In genomic region chr1:60875267-60875666, GRCm38 (mm10) we compare ENCODE assay signal across 29 mouse cellular contexts. TPM values are rescaled to one million over a fixed set of nuclear protein-coding genes. Genes with fewer than 3 reads are reported as not detected.
"Had no signal": no experiment of that assay in that cellular context is flagged by ENCODE, and none has a peak within 500 bp of the region (broad histone marks: within the 10 kb centered on the region; RNA-seq: fewer than 3 reads in every experiment).

No protein-coding gene starts in this region.

- H3K27ac ChIP-seq: gastrocnemius, adult 2 months; heart, embryonic 10.5 days; hindbrain, embryonic 10.5 days; hindbrain, embryonic 12.5 days; hindbrain, embryonic 14.5 days; intestine, embryonic 15.5 days; layer of hippocampus, adult 2 months; limb, embryonic 13.5 days; limb, embryonic 15.5 days; liver, embryonic 12.5 days; liver, embryonic 14.5 days had no signal

- DNase-seq: gastrocnemius, adult 2 months; gastrocnemius, postnatal 10 days; gastrocnemius, postnatal 25 days; heart, adult 18-20 months; heart, postnatal 10 days; heart, postnatal 4 days; kidney, adult 18-20 months; kidney, adult 8-10 months; kidney, postnatal 10 days; kidney, postnatal 25 days; kidney, postnatal 4 days; left cerebral cortex, postnatal 4 days had no signal

- H3K36me3 ChIP-seq: heart, embryonic 10.5 days; heart, embryonic 12.5 days; hindbrain, embryonic 10.5 days; hindbrain, embryonic 12.5 days; intestine, embryonic 15.5 days; limb, embryonic 13.5 days; limb, embryonic 15.5 days; liver, embryonic 12.5 days had no signal

- H3K9me3 ChIP-seq: heart, embryonic 10.5 days; heart, embryonic 12.5 days; hindbrain, embryonic 10.5 days; hindbrain, embryonic 12.5 days; intestine, embryonic 15.5 days; limb, embryonic 13.5 days; limb, embryonic 15.5 days; liver, embryonic 12.5 days had no signal

- ATAC-seq: hindbrain, embryonic 16.5 days; intestine, embryonic 15.5 days; intestine, postnatal 0 days; liver, embryonic 12.5 days had no signal

- H3K4me2 ChIP-seq: heart, embryonic 12.5 days; hindbrain, embryonic 12.5 days; hindbrain, embryonic 14.5 days; intestine, embryonic 15.5 days; limb, embryonic 13.5 days; limb, embryonic 15.5 days; liver, embryonic 12.5 days had no signal

- H3K27me3 ChIP-seq: heart, embryonic 12.5 days; hindbrain, embryonic 12.5 days; intestine, embryonic 15.5 days; limb, embryonic 13.5 days; limb, embryonic 15.5 days; liver, embryonic 12.5 days had no signal

- H3K4me3 ChIP-seq: gastrocnemius, adult 2 months; heart, embryonic 10.5 days; heart, embryonic 12.5 days; hindbrain, embryonic 10.5 days; hindbrain, embryonic 12.5 days; intestine, embryonic 15.5 days; layer of hippocampus, adult 2 months; limb, embryonic 13.5 days; limb, embryonic 15.5 days; liver, embryonic 12.5 days had no signal

- H3K9ac ChIP-seq: heart, embryonic 12.5 days; hindbrain, embryonic 12.5 days; hindbrain, embryonic 14.5 days; intestine, embryonic 15.5 days; limb, embryonic 13.5 days; limb, embryonic 15.5 days; liver, embryonic 12.5 days; liver, embryonic 14.5 days had no signal

- H3K4me1 ChIP-seq: heart, embryonic 10.5 days; heart, embryonic 12.5 days; hindbrain, embryonic 12.5 days; intestine, embryonic 15.5 days had no signal

RNA-seq across cellular contexts. Expression of gene Ctla4, which starts 11.5 kb away (rescaled TPM):
- polyA plus RNA-seq: heart, embryonic 10.5 days; heart, embryonic 12.5 days; heart, embryonic 14.5 days; hindbrain, embryonic 10.5 days; hindbrain, embryonic 12.5 days; hindbrain, embryonic 14.5 days; hindbrain, embryonic 16.5 days; intestine, embryonic 15.5 days; intestine, postnatal 0 days; kidney, embryonic 14.5 days; kidney, embryonic 16.5 days; liver, adult 2 months; liver, embryonic 12.5 days; liver, embryonic 14.5 days had no signal
